Mouse (Mus musculus): ENCODE data around the gene Hes1. TPM values are rescaled to one million over a fixed set of nuclear protein-coding genes. Genes with fewer than 3 reads are reported as not detected.

Hes1 gene
- total RNA-seq, 2 experiments from 2014 or later = 9.2 to 12.5 TPM

- DNase-seq = no peak
These were observed 13.3 kb upstream of the Hes1 start for GRCm38 (mm10) chr16:30050767-30051490.

DNA sequence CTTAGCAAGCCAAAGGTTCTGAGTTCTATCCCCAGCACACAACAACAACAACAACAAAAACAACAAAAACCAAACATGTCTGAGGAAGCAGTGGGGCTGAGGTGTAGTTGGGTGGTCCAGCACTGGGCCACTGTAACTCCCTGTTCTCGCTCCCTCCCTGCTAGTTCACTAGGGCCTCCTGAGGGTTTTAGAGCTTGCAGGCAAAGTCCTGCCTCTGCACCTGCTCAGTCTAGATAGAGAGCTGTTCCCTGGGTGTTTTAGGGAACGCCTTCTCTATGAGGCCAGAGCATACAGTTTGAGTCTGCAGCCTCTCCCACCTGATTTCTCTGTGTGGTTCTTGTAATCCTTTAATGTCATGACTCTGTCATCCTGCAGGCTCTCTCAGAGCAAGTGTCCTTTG, 11.9 kb upstream of the Hes1 start:
- DNase-seq = no peak

GRCm38 (mm10) chr16:30052839-30053511, 11.2 kb upstream of the Hes1 start:
- DNase-seq = no peak

GRCm38 (mm10) chr16:30054541-30054940, 9.6 kb upstream of the Hes1 start:
- DNase-seq = no peak

- no peak for DNase-seq
These were observed 8.8 kb upstream of the Hes1 start for GRCm38 (mm10) chr16:30055361-30055889.

DNA sequence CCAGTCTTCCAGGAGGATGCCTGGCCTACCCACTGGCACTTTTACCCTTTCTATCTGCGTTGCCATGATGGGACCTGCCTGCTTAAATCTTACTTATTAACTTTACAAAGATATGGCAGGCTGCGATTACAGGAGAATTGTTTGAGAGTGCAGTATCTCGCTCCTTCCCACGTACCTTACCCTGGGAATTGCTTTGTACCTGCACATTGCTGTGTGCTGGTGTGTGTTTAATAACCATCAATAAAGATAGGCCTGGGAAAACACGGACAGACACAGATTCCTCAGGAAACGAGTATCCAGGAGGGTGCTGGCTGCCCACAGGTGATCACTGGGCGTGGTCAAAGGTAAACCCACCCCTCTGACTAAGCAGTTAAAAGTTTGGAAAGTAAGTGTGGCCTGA, 8.3 kb upstream of the Hes1 start:
- no peak for DNase-seq

DNA sequence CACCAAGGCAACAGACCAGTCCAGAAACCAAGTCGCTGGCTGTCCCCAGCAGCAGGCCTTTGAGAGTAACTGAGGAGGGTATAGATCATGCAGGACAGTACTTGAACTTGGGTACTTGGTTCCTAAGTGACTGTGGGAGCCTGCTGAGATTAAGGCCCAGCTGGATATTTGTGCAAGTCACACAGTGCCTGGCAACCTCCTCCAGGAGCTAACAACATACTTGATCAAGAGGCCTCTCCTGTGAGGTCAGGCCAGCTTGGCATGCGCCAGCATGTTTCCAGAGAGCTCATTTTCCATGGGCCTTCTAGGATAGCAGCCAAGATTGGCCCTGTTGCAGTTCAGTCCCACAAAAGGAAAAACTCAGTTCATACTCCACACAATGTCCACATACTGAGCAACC, 7.3 kb upstream of the Hes1 start:
- peak; percentile 57 for DNase-seq

- DNase-seq = peak; percentile 31
These were observed 5.0 kb upstream of the Hes1 start for GRCm38 (mm10) chr16:30058974-30059717.

DNA sequence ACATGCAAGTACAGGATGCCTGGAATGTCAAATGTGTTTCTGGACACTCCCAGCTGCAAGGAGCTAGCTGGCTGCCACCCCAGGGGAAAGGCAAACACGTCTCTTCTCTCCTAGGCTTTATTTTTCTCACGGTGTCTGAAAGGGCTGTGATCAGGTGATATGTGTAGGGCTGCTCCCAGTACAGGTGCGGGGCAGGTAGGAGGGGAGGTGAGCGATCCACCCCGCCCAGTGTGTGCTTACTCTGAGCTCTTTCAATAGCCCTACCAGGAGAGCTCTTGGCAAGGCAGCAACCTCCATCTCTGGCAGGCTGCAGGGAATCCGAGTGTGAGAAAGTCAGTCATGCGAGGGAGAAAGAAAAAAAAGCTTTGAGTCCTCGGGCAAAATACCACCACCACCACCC, 3.8 kb upstream of the Hes1 start:
- no peak for DNase-seq

DNA sequence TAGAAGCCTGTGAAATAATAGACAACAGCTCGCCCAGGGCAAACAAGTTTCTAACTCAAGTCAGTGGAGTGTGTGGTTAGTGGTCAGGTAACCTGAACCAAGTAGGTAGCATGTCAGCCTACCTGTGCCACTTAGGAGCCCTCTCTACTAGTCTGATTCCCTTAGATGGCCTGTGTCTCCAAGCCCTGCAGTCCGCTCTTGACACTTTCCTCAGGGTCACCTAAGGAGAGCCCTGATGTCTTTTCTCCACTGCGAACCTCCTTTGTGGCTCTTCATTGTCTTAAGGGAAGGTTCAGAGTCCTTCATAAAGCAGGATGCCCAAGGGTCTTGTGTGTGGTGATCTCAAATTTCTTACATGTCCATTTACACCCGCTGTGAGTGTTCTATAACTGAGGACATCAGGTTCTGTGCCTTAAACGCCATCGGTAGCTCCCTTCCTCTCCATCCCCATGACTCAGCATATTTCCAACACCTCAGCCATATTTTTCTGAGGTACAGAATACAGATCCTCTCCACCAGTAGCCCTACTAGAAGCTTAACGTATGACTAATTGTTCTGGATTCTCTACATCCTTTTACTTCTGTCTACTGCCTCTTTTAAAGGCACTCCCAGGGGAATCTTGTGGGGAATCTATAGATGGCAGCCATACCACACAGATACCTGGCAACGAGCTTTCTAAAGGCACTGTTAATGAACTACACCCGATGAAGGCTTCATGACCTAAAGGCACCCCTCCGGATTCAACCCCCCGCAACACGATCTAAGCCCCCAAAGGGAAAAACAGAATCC, 1.7 kb upstream of the Hes1 start:
- DNase-seq = no peak

DNA sequence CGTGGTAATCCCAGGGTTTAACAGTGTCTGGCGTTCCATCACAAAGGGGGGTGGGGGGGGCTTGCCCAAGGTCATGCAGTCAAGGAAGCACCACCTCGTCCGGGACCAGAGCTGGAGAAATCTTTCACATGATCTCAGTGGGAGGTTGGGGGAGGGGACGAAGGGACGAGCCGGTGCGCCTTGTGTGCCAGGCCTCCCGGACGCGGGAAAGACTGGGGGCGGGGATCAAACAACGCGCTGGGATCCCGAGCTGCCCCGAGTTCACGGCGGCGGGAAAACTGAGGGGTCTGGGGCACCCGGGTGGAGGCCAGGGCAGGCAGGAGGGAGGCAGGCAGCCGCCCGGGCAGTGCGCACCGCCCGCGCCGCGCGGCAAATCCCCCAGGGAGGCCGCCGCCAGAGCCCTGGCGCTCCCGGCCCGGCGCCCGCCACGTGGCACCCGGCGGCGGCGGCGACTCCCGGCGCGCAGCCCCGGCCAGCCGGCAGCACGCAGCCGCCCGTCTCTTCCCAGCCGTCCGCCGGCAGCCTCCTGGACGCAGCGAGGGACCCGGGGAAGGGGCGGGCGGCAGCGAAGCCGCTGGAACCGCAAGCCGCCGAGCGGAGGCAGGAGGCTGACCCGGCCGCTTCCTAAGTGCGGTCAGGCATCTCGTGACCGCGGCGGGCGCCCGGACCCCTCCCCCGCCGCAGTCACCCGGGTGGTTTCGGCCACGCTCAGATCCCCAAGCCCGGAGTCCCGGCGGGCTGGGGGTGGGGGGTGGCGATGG, 883 bp upstream of the Hes1 start:
- DNase-seq = peak; percentile 77

GRCm38 (mm10) chr16:30064613-30065012, 429 bp downstream of the Hes1 start:
- DNase-seq = no peak

GRCm38 (mm10) chr16:30065077-30065476, 893 bp downstream of the Hes1 start:
- DNase-seq = peak; percentile 94

DNA sequence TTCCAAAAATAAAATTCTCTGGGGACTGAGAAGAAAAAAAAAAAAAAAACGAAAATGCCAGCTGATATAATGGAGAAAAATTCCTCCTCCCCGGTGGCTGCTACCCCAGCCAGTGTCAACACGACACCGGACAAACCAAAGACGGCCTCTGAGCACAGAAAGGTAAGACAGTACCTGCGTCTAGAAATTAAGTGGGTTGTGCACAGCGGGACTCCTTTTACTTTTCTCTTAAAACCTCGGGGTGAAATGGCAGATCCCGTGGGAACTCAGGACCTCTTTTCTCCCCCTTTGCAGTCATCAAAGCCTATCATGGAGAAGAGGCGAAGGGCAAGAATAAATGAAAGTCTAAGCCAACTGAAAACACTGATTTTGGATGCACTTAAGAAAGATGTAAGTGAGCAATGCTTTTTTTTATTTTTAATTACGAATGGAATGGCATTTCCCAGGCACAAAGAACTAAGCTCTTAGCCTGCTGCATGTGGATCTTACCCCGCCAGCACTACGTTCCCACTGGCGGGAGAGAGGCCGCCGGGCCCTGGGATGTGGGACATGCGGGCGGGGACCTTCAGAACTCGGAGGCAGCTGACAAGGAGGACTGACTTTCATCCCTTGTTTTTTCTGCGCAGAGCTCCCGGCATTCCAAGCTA, 1.5 kb downstream of the Hes1 start:
- no peak for DNase-seq

DNA sequence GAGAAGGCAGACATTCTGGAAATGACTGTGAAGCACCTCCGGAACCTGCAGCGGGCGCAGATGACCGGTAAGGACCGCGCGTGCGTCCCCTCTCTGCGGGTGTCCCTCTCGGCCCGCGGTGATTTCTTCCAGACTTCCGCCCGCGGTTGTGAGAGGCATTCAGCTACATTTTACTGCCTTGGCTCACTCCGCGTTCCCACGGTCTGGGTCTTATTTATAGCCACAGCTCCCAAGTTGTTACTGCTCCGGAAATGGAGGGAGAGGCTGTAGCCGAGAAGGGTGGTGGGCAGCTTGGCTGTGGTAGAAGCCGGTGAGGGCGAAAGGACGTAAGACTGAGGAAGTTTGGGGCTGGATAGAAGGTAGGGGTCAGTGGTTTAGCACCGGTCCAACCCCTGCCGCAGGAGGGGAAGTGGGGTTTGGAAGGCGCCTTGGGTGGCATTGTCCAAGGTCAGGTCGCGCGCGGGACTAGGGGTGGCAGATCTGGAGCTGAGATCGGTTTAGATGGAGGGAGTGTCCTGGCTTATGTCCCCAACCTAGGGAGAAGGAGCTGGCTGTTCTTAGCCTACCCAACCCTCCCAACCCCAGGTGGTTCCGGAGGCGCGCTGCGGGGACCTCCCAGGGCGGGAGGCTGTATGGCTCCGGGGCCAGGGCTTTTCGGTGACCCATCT, 2.1 kb downstream of the Hes1 start:
- peak; percentile 65 for DNase-seq

- DNase-seq = peak; percentile 85
These were observed 2.7 kb downstream of the Hes1 start for GRCm38 (mm10) chr16:30066852-30067301.

- DNase-seq = no peak
These were observed 4.1 kb downstream of the Hes1 start for GRCm38 (mm10) chr16:30068041-30069020.

GRCm38 (mm10) chr16:30069580-30069949, 5.4 kb downstream of the Hes1 start:
- DNase-seq = no peak

Measured in gastrocnemius, postnatal 25 days (tissue).